Mouse (Mus musculus) lung, adult 2 months (tissue): Measurements from ENCODE around the gene F5.

Source experiments
- CTCF ChIP-seq: fragments of 200-500 bp; IDR thresholded peaks from 2 replicates; pipeline ENCODE4 v1.5.1; 2011; ENCODE audit warnings: mild to moderate bottlenecking, low read length, control low read depth; ENCODE audit not compliant: insufficient read depth
- POLR2A ChIP-seq: fragments of 200-500 bp; IDR thresholded peaks from 2 replicates; pipeline ENCODE4 v1.6.1; 2011; ENCODE audit warnings: low read depth, mild to moderate bottlenecking, control low read depth, low read length, borderline replicate concordance; ENCODE audit errors: extremely low read depth

DNA sequence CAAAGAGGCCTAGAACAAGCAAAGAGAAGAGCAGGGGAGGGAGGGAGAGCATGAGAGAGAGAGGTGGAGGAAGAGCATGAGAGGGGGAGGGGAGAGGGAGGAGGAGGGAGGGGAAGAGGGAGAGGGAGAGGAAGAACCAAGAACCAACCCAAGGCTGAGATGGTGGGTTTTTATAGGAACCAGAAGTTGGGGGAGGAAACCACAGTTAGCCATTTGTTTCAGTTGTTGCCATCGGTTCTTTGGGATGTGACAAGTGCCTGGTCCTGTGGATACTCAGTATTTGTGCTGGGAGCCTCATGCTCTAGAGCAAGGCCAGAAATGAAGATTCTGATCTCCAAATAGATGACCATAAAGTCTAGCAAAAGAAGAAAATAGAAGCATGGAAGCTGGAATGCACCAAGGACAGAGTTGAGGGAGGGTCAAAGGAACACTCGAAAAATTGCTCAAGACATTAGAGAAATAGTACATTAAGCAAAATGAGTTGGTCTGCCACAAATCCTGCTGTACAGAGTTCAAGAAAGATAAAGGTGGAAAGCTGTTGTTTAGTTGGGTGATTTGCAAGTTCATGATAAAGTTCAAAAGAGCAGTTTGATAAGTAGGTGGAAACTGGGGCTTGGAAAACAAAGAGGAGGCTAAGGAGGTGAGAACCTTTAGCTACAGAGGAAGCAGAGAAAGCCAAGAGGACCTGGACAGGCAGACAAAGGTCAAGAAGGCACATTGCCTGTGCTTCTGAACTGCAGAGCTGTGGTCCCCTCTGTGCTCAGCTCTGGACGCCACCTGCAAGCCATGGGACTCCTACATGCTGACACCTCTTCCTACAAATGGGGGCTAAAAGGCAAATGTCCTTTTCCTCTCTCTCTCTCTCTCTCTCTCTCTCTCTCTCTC, 31.5 kb upstream of the F5 start:
- TF ChIP-seq POLR2A: no peak
- no peak for TF ChIP-seq CTCF
